Mouse (Mus musculus) embryonic facial prominence, embryonic 14.5 days (tissue): ENCODE results near the gene Rnf128. TPM values are rescaled to one million over a fixed set of nuclear protein-coding genes. Genes with fewer than 3 reads are reported as not detected.

Experiments used
- ATAC-seq: fragments of 200-750 bp; cut with Nextera tagmentation; 2 replicates; pipeline ENCODE4 v1.8.0; 2017; ENCODE audit warnings: low read depth, moderate number of reproducible peaks, moderate TSS enrichment
- DNase-seq: peaks from one replicate; pipeline ENCODE4 v3.0.0-alpha.2; 2015; ENCODE audit warnings: low spot score
- H3K27ac ChIP-seq: fragments of 300-500 bp; sonication (generic); replicated peaks from 2 replicates; pipeline ENCODE4 v1.5.1; 2014; ENCODE audit warnings: low read depth, mild to moderate bottlenecking, low read length, moderate library complexity
- H3K27me3 ChIP-seq: fragments of 300-500 bp; sonication (generic); replicated peaks from 2 replicates; pipeline ENCODE4 v1.6.1; 2014; ENCODE audit warnings: low read length; ENCODE audit not compliant: control insufficient read depth, insufficient read depth
- H3K36me3 ChIP-seq: fragments of 300-500 bp; sonication (generic); 2 replicates; pipeline ENCODE4 v1.6.1; 2014; ENCODE audit warnings: low read length, mixed read lengths; ENCODE audit not compliant: control insufficient read depth, insufficient read depth
- H3K4me1 ChIP-seq: fragments of 300-500 bp; sonication (generic); 2 replicates; pipeline ENCODE4 v1.6.1; 2014; ENCODE audit warnings: antibody characterized with exemption, low read length; ENCODE audit not compliant: control insufficient read depth, insufficient read depth
- H3K4me2 ChIP-seq: fragments of 300-500 bp; sonication (generic); 2 replicates; pipeline ENCODE4 v1.6.1; 2014; ENCODE audit warnings: low read depth, mild to moderate bottlenecking, low read length, moderate library complexity, mixed read lengths
- H3K4me3 ChIP-seq: fragments of 300-500 bp; sonication (generic); 2 replicates; pipeline ENCODE4 v1.5.1; 2014; ENCODE audit warnings: low read depth, mild to moderate bottlenecking, low read length
- H3K9ac ChIP-seq: fragments of 300-500 bp; sonication (generic); 2 replicates; pipeline ENCODE4 v1.6.1; 2014; ENCODE audit warnings: low read depth, mild to moderate bottlenecking, low read length, moderate library complexity, mixed read lengths
- H3K9me3 ChIP-seq: fragments of 300-500 bp; sonication (generic); 2 replicates; pipeline ENCODE4 v1.6.1; 2016; ENCODE audit warnings: low read length; ENCODE audit not compliant: control insufficient read depth
- WGBS: fragments of 180-500 bp; shearing (Covaris S2); extraction: QIAGEN DNeasy Blood & Tissue Kit; methylation state at CpG from one replicate; pipeline ENCODE4 v1.1.7; 2014; 5-methylcytosine and 5-hydroxymethylcytosine counted together
- polyA plus RNA-seq: library from polyadenylated mRNA; unstranded; fragments of >200 nt; fragmentation: Nextera tagmentation; extraction: Ambion mirVana; gene quantifications from 2 replicates; pipeline ENCODE4 v1.2.1, GENCODE M21; 2014

The Rnf128 gene
- polyA plus RNA-seq, 1 experiment from 2014 or later: 9.1 TPM

GRCm38 (mm10) chrX:139652226-139652625 is 89.1 kb downstream of the Rnf128 start:
- DNase-seq: no peak

GRCm38 (mm10) chrX:139653292-139653691 is 90.2 kb downstream of the Rnf128 start:
- WGBS: 69% methylated on average over 3 of the region's 3 CpGs
- no peak overlapping the region for H3K9ac ChIP-seq
- no peak overlapping the region for H3K27ac ChIP-seq
- ATAC-seq (no peak), DNase-seq (no peak)
- no peak overlapping the region for H3K4me2 ChIP-seq
- no peaks in the 10 kb centered on the region for H3K4me1 ChIP-seq
- H3K27me3 ChIP-seq: peaks cover 3% of the 10 kb centered on the region; the same call in 1 of the 2 replicates
- H3K36me3 ChIP-seq: no peaks in the 10 kb centered on the region
- no peaks in the 10 kb centered on the region for H3K9me3 ChIP-seq
- H3K4me3 ChIP-seq: no peak overlapping the region

More at GRCm38 (mm10) chrX:139652226-139652625, 89.1 kb downstream of the Rnf128 start:
- Histone ChIP-seq H3K4me2 (no peak overlapping the region), H3K4me3 (no peak overlapping the region), H3K9me3 (no peaks in the 10 kb centered on the region), H3K27me3 (peaks cover 3% of the 10 kb centered on the region; the same call in 1 of the 2 replicates), H3K4me1 (no peaks in the 10 kb centered on the region), H3K36me3 (no peaks in the 10 kb centered on the region), H3K27ac (no peak overlapping the region), H3K9ac (no peak overlapping the region)
- no peak for ATAC-seq
- 75% methylated on average over 5 of the region's 5 CpGs for WGBS

GRCm38 (mm10) chrX:139654350-139655063 is 91.4 kb downstream of the Rnf128 start:
- Histone ChIP-seq H3K9ac (no peak overlapping the region), H3K4me2 (no peak overlapping the region), H3K27me3 (peaks cover 3% of the 10 kb centered on the region; the same call in 1 of the 2 replicates), H3K27ac (no peak overlapping the region), H3K4me3 (no peak overlapping the region), H3K4me1 (no peaks in the 10 kb centered on the region), H3K9me3 (no peaks in the 10 kb centered on the region), H3K36me3 (no peaks in the 10 kb centered on the region)
- DNase-seq (no peak), ATAC-seq (no peak)
- 70% methylated on average over 5 of the region's 5 CpGs for WGBS

- Histone ChIP-seq H3K4me3 (no peak overlapping the region), H3K4me1 (no peaks in the 10 kb centered on the region), H3K9me3 (no peaks in the 10 kb centered on the region), H3K27me3 (peaks cover 4% of the 10 kb centered on the region), H3K27ac (no peak overlapping the region), H3K4me2 (no peak overlapping the region), H3K9ac (no peak overlapping the region), H3K36me3 (no peaks in the 10 kb centered on the region)
- WGBS: 73% methylated on average over 1 of the region's 1 CpGs
- ATAC-seq (no peak), DNase-seq (no peak)
Measured at GRCm38 (mm10) chrX:139662111-139662510, 99.0 kb downstream of the Rnf128 start.

GRCm38 (mm10) chrX:139665829-139666228 is 102.7 kb downstream of the Rnf128 start:
- no peaks in the 10 kb centered on the region for H3K9me3 ChIP-seq
- no peaks in the 10 kb centered on the region for H3K4me1 ChIP-seq
- H3K4me3 ChIP-seq: no peak overlapping the region
- 55% methylated on average over 2 of the region's 2 CpGs for WGBS
- H3K36me3 ChIP-seq: no peaks in the 10 kb centered on the region
- H3K27ac ChIP-seq: no peak overlapping the region
- no peak overlapping the region for H3K4me2 ChIP-seq
- ATAC-seq (no peak), DNase-seq (peak; percentile 10)
- H3K27me3 ChIP-seq: peaks cover 7% of the 10 kb centered on the region; the same call in 1 of the 2 replicates
- H3K9ac ChIP-seq: no peak overlapping the region

- Histone ChIP-seq H3K9ac (peak overlapping the region; percentile 56), H3K27me3 (no peaks in the 10 kb centered on the region), H3K4me2 (peak overlapping the region; percentile 56), H3K4me3 (peak overlapping the region; percentile 55), H3K36me3 (no peaks in the 10 kb centered on the region), H3K4me1 (no peaks in the 10 kb centered on the region), H3K9me3 (no peaks in the 10 kb centered on the region), H3K27ac (no peak overlapping the region; the same call in 1 of the 2 replicates)
- 36% methylated on average over 8 of the region's 8 CpGs for WGBS
- DNase-seq: peak; percentile 4
- peak; percentile 36 for ATAC-seq
Measured at GRCm38 (mm10) chrX:139684410-139684774, 121.3 kb downstream of the Rnf128 start.

- Histone ChIP-seq H3K4me3 (peak within 1 kb of the TSS; percentile 55), H3K36me3 (no peaks in the 10 kb centered on the region), H3K27me3 (no peaks in the 10 kb centered on the region), H3K4me1 (no peaks in the 10 kb centered on the region), H3K27ac (peak within 1 kb of the TSS; percentile 39), H3K9ac (peak within 1 kb of the TSS; percentile 65), H3K9me3 (no peaks in the 10 kb centered on the region), H3K4me2 (peak within 1 kb of the TSS; percentile 62)
- ATAC-seq: peak; percentile 99
- peak; percentile 97 for DNase-seq
- 12% methylated on average over 38 of the region's 43 CpGs for WGBS
Measured at GRCm38 (mm10) chrX:139684775-139685695, 121.9 kb downstream of the Rnf128 start, which contains the start of gene Tbc1d8b. TSS of gene Tbc1d8b (plus strand) at chrX:139684996.

- Histone ChIP-seq H3K27me3 (no peaks in the 10 kb centered on the region), H3K4me2 (no peak within 1 kb of the TSS), H3K36me3 (no peaks in the 10 kb centered on the region), H3K4me1 (no peaks in the 10 kb centered on the region), H3K27ac (no peak within 1 kb of the TSS), H3K9me3 (no peaks in the 10 kb centered on the region), H3K4me3 (no peak within 1 kb of the TSS), H3K9ac (no peak within 1 kb of the TSS)
- 92% methylated on average over 8 of the region's 8 CpGs for WGBS
- DNase-seq (no peak), ATAC-seq (no peak)
Measured at GRCm38 (mm10) chrX:139714381-139714780, 151.3 kb downstream of the Rnf128 start, which contains the start of gene Gm15013. TSS of gene Gm15013 (minus strand) at chrX:139714481.
